Mouse (Mus musculus): Measurements from ENCODE around the gene Adamts12. TPM values are rescaled to one million over a fixed set of nuclear protein-coding genes. Genes with fewer than 3 reads are reported as not detected.

Gene Adamts12
- polyA plus RNA-seq, 1 experiment from 2014 or later, result 1.4 TPM

- no peaks in the 10 kb centered on the region for H3K4me1 ChIP-seq (ENCODE audit: control insufficient read depth, insufficient read depth, low read length)
- H3K4me3 ChIP-seq (ENCODE audit: low read depth, low read length), result no peak overlapping the region
- no peaks in the 10 kb centered on the region for H3K27me3 ChIP-seq (ENCODE audit: control insufficient read depth, insufficient read depth, low read length)
- H3K9me3 ChIP-seq (replicated peaks; ENCODE audit: control insufficient read depth, low read length), result no peaks in the 10 kb centered on the region
- H3K36me3 ChIP-seq (ENCODE audit: control insufficient read depth, insufficient read depth, low read length), result no peaks in the 10 kb centered on the region
- WGBS (ENCODE audit: insufficient replicate concordance), result 63% methylated on average over 3 of the region's 3 CpGs
- no peak for ATAC-seq (replicated peaks; ENCODE audit: insufficient number of reproducible peaks, low FRiP score, low TSS enrichment)
- H3K27ac ChIP-seq (ENCODE audit: low read depth, low read length), result no peak overlapping the region
- H3K9ac ChIP-seq (ENCODE audit: low read depth, low read length), result no peak overlapping the region
- no peak overlapping the region for H3K4me2 ChIP-seq
Observed at GRCm38 (mm10) chr15:11116853-11117252, 52.3 kb downstream of the Adamts12 start.

GRCm38 (mm10) chr15:11118371-11118770, 53.8 kb downstream of the Adamts12 start:
- no peak overlapping the region for H3K27ac ChIP-seq (ENCODE audit: low read depth, low read length)
- no peak overlapping the region for H3K4me3 ChIP-seq (ENCODE audit: low read depth, low read length)
- no peaks in the 10 kb centered on the region for H3K36me3 ChIP-seq (ENCODE audit: control insufficient read depth, insufficient read depth, low read length)
- ATAC-seq (replicated peaks; ENCODE audit: insufficient number of reproducible peaks, low FRiP score, low TSS enrichment), result no peak
- H3K4me2 ChIP-seq, result no peak overlapping the region
- no peaks in the 10 kb centered on the region for H3K9me3 ChIP-seq (replicated peaks; ENCODE audit: control insufficient read depth, low read length)
- no peaks in the 10 kb centered on the region for H3K27me3 ChIP-seq (ENCODE audit: control insufficient read depth, insufficient read depth, low read length)
- no peaks in the 10 kb centered on the region for H3K4me1 ChIP-seq (ENCODE audit: control insufficient read depth, insufficient read depth, low read length)
- no peak overlapping the region for H3K9ac ChIP-seq (ENCODE audit: low read depth, low read length)

- no peak overlapping the region for H3K4me3 ChIP-seq (ENCODE audit: low read depth, low read length)
- 52% methylated on average over 1 of the region's 1 CpGs for WGBS (ENCODE audit: insufficient replicate concordance)
- H3K4me1 ChIP-seq (ENCODE audit: control insufficient read depth, insufficient read depth, low read length), result no peaks in the 10 kb centered on the region
- H3K4me2 ChIP-seq, result no peak overlapping the region
- ATAC-seq (replicated peaks; ENCODE audit: insufficient number of reproducible peaks, low FRiP score, low TSS enrichment), result no peak
- H3K9ac ChIP-seq (ENCODE audit: low read depth, low read length), result no peak overlapping the region
- no peaks in the 10 kb centered on the region for H3K27me3 ChIP-seq (ENCODE audit: control insufficient read depth, insufficient read depth, low read length)
- no peaks in the 10 kb centered on the region for H3K36me3 ChIP-seq (ENCODE audit: control insufficient read depth, insufficient read depth, low read length)
- no peaks in the 10 kb centered on the region for H3K9me3 ChIP-seq (replicated peaks; ENCODE audit: control insufficient read depth, low read length)
- H3K27ac ChIP-seq (ENCODE audit: low read depth, low read length), result no peak overlapping the region
Observed at GRCm38 (mm10) chr15:11121721-11122120, 57.1 kb downstream of the Adamts12 start.

- H3K9ac ChIP-seq (ENCODE audit: low read depth, low read length), result no peak overlapping the region
- H3K4me1 ChIP-seq (ENCODE audit: control insufficient read depth, insufficient read depth, low read length), result no peaks in the 10 kb centered on the region
- H3K9me3 ChIP-seq (replicated peaks; ENCODE audit: control insufficient read depth, low read length), result no peaks in the 10 kb centered on the region
- no peak overlapping the region for H3K4me3 ChIP-seq (ENCODE audit: low read depth, low read length)
- no peak for ATAC-seq (replicated peaks; ENCODE audit: insufficient number of reproducible peaks, low FRiP score, low TSS enrichment)
- no peak overlapping the region for H3K27ac ChIP-seq (ENCODE audit: low read depth, low read length)
- H3K4me2 ChIP-seq, result no peak overlapping the region
- H3K36me3 ChIP-seq (ENCODE audit: control insufficient read depth, insufficient read depth, low read length), result no peaks in the 10 kb centered on the region
- no peaks in the 10 kb centered on the region for H3K27me3 ChIP-seq (ENCODE audit: control insufficient read depth, insufficient read depth, low read length)
Observed at GRCm38 (mm10) chr15:11125361-11125760, 60.8 kb downstream of the Adamts12 start.

GRCm38 (mm10) chr15:11128457-11128856, 63.9 kb downstream of the Adamts12 start:
- Histone ChIP-seq H3K4me1 (ENCODE audit: control insufficient read depth, insufficient read depth, low read length) (no peaks in the 10 kb centered on the region), H3K9ac (ENCODE audit: low read depth, low read length) (no peak overlapping the region), H3K4me2 (no peak overlapping the region), H3K36me3 (ENCODE audit: control insufficient read depth, insufficient read depth, low read length) (no peaks in the 10 kb centered on the region), H3K27me3 (ENCODE audit: control insufficient read depth, insufficient read depth, low read length) (no peaks in the 10 kb centered on the region), H3K9me3 (replicated peaks; ENCODE audit: control insufficient read depth, low read length) (no peaks in the 10 kb centered on the region), H3K27ac (ENCODE audit: low read depth, low read length) (no peak overlapping the region), H3K4me3 (ENCODE audit: low read depth, low read length) (no peak overlapping the region)
- 58% methylated on average over 6 of the region's 6 CpGs for WGBS (ENCODE audit: insufficient replicate concordance)
- no peak for ATAC-seq (replicated peaks; ENCODE audit: insufficient number of reproducible peaks, low FRiP score, low TSS enrichment)

- H3K27ac ChIP-seq (ENCODE audit: low read depth, low read length), result no peak overlapping the region
- H3K4me3 ChIP-seq (ENCODE audit: low read depth, low read length), result no peak overlapping the region
- H3K4me2 ChIP-seq, result no peak overlapping the region
- H3K9ac ChIP-seq (ENCODE audit: low read depth, low read length), result no peak overlapping the region
- H3K9me3 ChIP-seq (replicated peaks; ENCODE audit: control insufficient read depth, low read length), result no peaks in the 10 kb centered on the region
- 75% methylated on average over 5 of the region's 5 CpGs for WGBS (ENCODE audit: insufficient replicate concordance)
- no peaks in the 10 kb centered on the region for H3K4me1 ChIP-seq (ENCODE audit: control insufficient read depth, insufficient read depth, low read length)
- H3K36me3 ChIP-seq (ENCODE audit: control insufficient read depth, insufficient read depth, low read length), result no peaks in the 10 kb centered on the region
- H3K27me3 ChIP-seq (ENCODE audit: control insufficient read depth, insufficient read depth, low read length), result no peaks in the 10 kb centered on the region
- ATAC-seq (replicated peaks; ENCODE audit: insufficient number of reproducible peaks, low FRiP score, low TSS enrichment), result no peak
Observed at GRCm38 (mm10) chr15:11132586-11133558, 68.3 kb downstream of the Adamts12 start.

GRCm38 (mm10) chr15:11145581-11145980, 81.0 kb downstream of the Adamts12 start:
- no peaks in the 10 kb centered on the region for H3K9me3 ChIP-seq (replicated peaks; ENCODE audit: control insufficient read depth, low read length)
- no peaks in the 10 kb centered on the region for H3K4me1 ChIP-seq (ENCODE audit: control insufficient read depth, insufficient read depth, low read length)
- 49% methylated on average over 3 of the region's 3 CpGs for WGBS (ENCODE audit: insufficient replicate concordance)
- no peak overlapping the region for H3K4me2 ChIP-seq
- no peaks in the 10 kb centered on the region for H3K36me3 ChIP-seq (ENCODE audit: control insufficient read depth, insufficient read depth, low read length)
- ATAC-seq (replicated peaks; ENCODE audit: insufficient number of reproducible peaks, low FRiP score, low TSS enrichment), result no peak
- H3K9ac ChIP-seq (ENCODE audit: low read depth, low read length), result no peak overlapping the region
- H3K27ac ChIP-seq (ENCODE audit: low read depth, low read length), result no peak overlapping the region
- H3K27me3 ChIP-seq (ENCODE audit: control insufficient read depth, insufficient read depth, low read length), result no peaks in the 10 kb centered on the region
- H3K4me3 ChIP-seq (ENCODE audit: low read depth, low read length), result no peak overlapping the region

GRCm38 (mm10) chr15:11159386-11159785, 94.8 kb downstream of the Adamts12 start:
- no peaks in the 10 kb centered on the region for H3K36me3 ChIP-seq (ENCODE audit: control insufficient read depth, insufficient read depth, low read length)
- no peak for ATAC-seq (replicated peaks; ENCODE audit: insufficient number of reproducible peaks, low FRiP score, low TSS enrichment)
- no peaks in the 10 kb centered on the region for H3K9me3 ChIP-seq (replicated peaks; ENCODE audit: control insufficient read depth, low read length)
- no peak overlapping the region for H3K4me2 ChIP-seq
- no peaks in the 10 kb centered on the region for H3K27me3 ChIP-seq (ENCODE audit: control insufficient read depth, insufficient read depth, low read length)
- no peak overlapping the region for H3K9ac ChIP-seq (ENCODE audit: low read depth, low read length)
- H3K27ac ChIP-seq (ENCODE audit: low read depth, low read length), result no peak overlapping the region
- no peak overlapping the region for H3K4me3 ChIP-seq (ENCODE audit: low read depth, low read length)
- no peaks in the 10 kb centered on the region for H3K4me1 ChIP-seq (ENCODE audit: control insufficient read depth, insufficient read depth, low read length)
- 63% methylated on average over 6 of the region's 6 CpGs for WGBS (ENCODE audit: insufficient replicate concordance)

GRCm38 (mm10) chr15:11160759-11161158, 96.2 kb downstream of the Adamts12 start:
- Histone ChIP-seq H3K27ac (ENCODE audit: low read depth, low read length) (no peak overlapping the region), H3K4me1 (ENCODE audit: control insufficient read depth, insufficient read depth, low read length) (no peaks in the 10 kb centered on the region), H3K9me3 (replicated peaks; ENCODE audit: control insufficient read depth, low read length) (no peaks in the 10 kb centered on the region), H3K9ac (ENCODE audit: low read depth, low read length) (no peak overlapping the region), H3K27me3 (ENCODE audit: control insufficient read depth, insufficient read depth, low read length) (no peaks in the 10 kb centered on the region), H3K36me3 (ENCODE audit: control insufficient read depth, insufficient read depth, low read length) (no peaks in the 10 kb centered on the region), H3K4me2 (no peak overlapping the region), H3K4me3 (ENCODE audit: low read depth, low read length) (no peak overlapping the region)
- no peak for ATAC-seq (replicated peaks; ENCODE audit: insufficient number of reproducible peaks, low FRiP score, low TSS enrichment)
- WGBS (ENCODE audit: insufficient replicate concordance), result 36% methylated on average over 2 of the region's 2 CpGs

Measured in heart, embryonic 11.5 days (tissue).